Mouse (Mus musculus) ES-Bruce4 (cell line): ENCODE data around the gene Paqr3. TPM values are rescaled to one million over a fixed set of nuclear protein-coding genes. Genes with fewer than 3 reads are reported as not detected.

Source experiments
- H3K27ac ChIP-seq: 2 replicates; pipeline ENCODE4 v1.5.1; 2012; ENCODE audit warnings: low read length, inconsistent platforms; ENCODE audit not compliant: insufficient read depth
- H3K27me3 ChIP-seq: 2 replicates; pipeline ENCODE4 v1.6.1; 2012; ENCODE audit warnings: mild to moderate bottlenecking, low read length, inconsistent platforms; ENCODE audit not compliant: control insufficient read depth, poor library complexity, insufficient read depth, severe bottlenecking
- H3K36me3 ChIP-seq: 2 replicates; pipeline ENCODE4 v1.6.1; 2012; ENCODE audit warnings: inconsistent platforms, mild to moderate bottlenecking, low read length, moderate library complexity; ENCODE audit not compliant: control insufficient read depth, poor library complexity, insufficient read depth, severe bottlenecking
- H3K4me1 ChIP-seq: one replicate; pipeline ENCODE4 v1.8.1; 2011; ENCODE audit warnings: low read length; ENCODE audit not compliant: control insufficient read depth, insufficient read depth
- H3K4me3 ChIP-seq: 2 replicates; pipeline ENCODE4 v1.5.1; 2011; ENCODE audit warnings: low read depth, mild to moderate bottlenecking, low read length
- H3K9ac ChIP-seq: 2 replicates; pipeline ENCODE4 v1.6.1; 2012; ENCODE audit warnings: low read depth, mild to moderate bottlenecking, inconsistent platforms; ENCODE audit not compliant: poor library complexity, severe bottlenecking
- H3K9me3 ChIP-seq: replicated peaks from 2 replicates; pipeline ENCODE4 v1.6.1; 2012; ENCODE audit warnings: mild to moderate bottlenecking, low read length, inconsistent platforms; ENCODE audit not compliant: control insufficient read depth, poor library complexity, insufficient read depth, severe bottlenecking
- CTCF ChIP-seq: IDR thresholded peaks from one replicate; pipeline ENCODE4 v1.8.1; 2011; ENCODE audit warnings: low read depth, low read length
- EP300 ChIP-seq: IDR thresholded peaks from 2 replicates; pipeline ENCODE4 v1.6.1; 2011; ENCODE audit warnings: low read depth, low read length; ENCODE audit not compliant: insufficient read depth
- POLR2A ChIP-seq: IDR thresholded peaks from one replicate; pipeline ENCODE4 v1.8.1; 2011; ENCODE audit warnings: low read length; ENCODE audit not compliant: insufficient read depth
- polyA plus RNA-seq: library from polyadenylated mRNA; stranded (reverse); fragments of >200 nt; gene quantifications from 2 replicates; pipeline ENCODE4 v1.2.4, GENCODE M21; 2011; ENCODE audit warnings: low read depth; ENCODE audit not compliant: missing spikeins, insufficient read depth, insufficient read length

The Paqr3 gene
- polyA plus RNA-seq, 1 experiment = 13.4 TPM

GRCm38 (mm10) chr5:97127284-97127683 lies 15.9 kb upstream of the Paqr3 start:
- H3K4me1 ChIP-seq = no peaks in the 10 kb centered on the region
- H3K36me3 ChIP-seq = no peaks in the 10 kb centered on the region
- H3K27ac ChIP-seq = no peak overlapping the region
- no peak overlapping the region for H3K4me3 ChIP-seq
- no peaks in the 10 kb centered on the region for H3K9me3 ChIP-seq
- no peak overlapping the region for H3K9ac ChIP-seq
- no peaks in the 10 kb centered on the region for H3K27me3 ChIP-seq
- TF ChIP-seq CTCF (no peak), POLR2A (no peak)

- Histone ChIP-seq H3K27ac (no peak overlapping the region), H3K4me1 (no peaks in the 10 kb centered on the region), H3K27me3 (no peaks in the 10 kb centered on the region), H3K9me3 (no peaks in the 10 kb centered on the region), H3K36me3 (no peaks in the 10 kb centered on the region), H3K9ac (no peak overlapping the region), H3K4me3 (no peak overlapping the region)
- TF ChIP-seq CTCF = peak; percentile 69
- TF ChIP-seq POLR2A = no peak
These were observed 14.6 kb upstream of the Paqr3 start for GRCm38 (mm10) chr5:97126005-97126404.

- H3K27ac ChIP-seq = no peak overlapping the region
- no peaks in the 10 kb centered on the region for H3K36me3 ChIP-seq
- no peak overlapping the region for H3K9ac ChIP-seq
- no peaks in the 10 kb centered on the region for H3K4me1 ChIP-seq
- TF ChIP-seq POLR2A = no peak
- TF ChIP-seq CTCF = no peak
- no peak for TF ChIP-seq EP300
- no peaks in the 10 kb centered on the region for H3K9me3 ChIP-seq
- H3K4me3 ChIP-seq = no peak overlapping the region
- H3K27me3 ChIP-seq = no peaks in the 10 kb centered on the region
These were observed 14.1 kb upstream of the Paqr3 start for GRCm38 (mm10) chr5:97125459-97125970.

GRCm38 (mm10) chr5:97124977-97125376 lies 13.6 kb upstream of the Paqr3 start:
- H3K4me1 ChIP-seq = no peaks in the 10 kb centered on the region
- no peak for TF ChIP-seq POLR2A
- TF ChIP-seq EP300 = no peak
- no peak for TF ChIP-seq CTCF
- H3K27ac ChIP-seq = no peak overlapping the region
- H3K9me3 ChIP-seq = no peaks in the 10 kb centered on the region
- H3K9ac ChIP-seq = no peak overlapping the region
- no peak overlapping the region for H3K4me3 ChIP-seq
- no peaks in the 10 kb centered on the region for H3K27me3 ChIP-seq
- H3K36me3 ChIP-seq = no peaks in the 10 kb centered on the region

GRCm38 (mm10) chr5:97110697-97111096 lies 699 bp downstream of the Paqr3 start:
- Histone ChIP-seq H3K27me3 (no peaks in the 10 kb centered on the region), H3K4me1 (peaks cover 2% of the 10 kb centered on the region), H3K9ac (peak overlapping the region; percentile 69), H3K4me3 (peak overlapping the region; percentile 96), H3K36me3 (no peaks in the 10 kb centered on the region), H3K9me3 (no peaks in the 10 kb centered on the region), H3K27ac (no peak overlapping the region)
- no peak for TF ChIP-seq CTCF
- no peak for TF ChIP-seq POLR2A
- TF ChIP-seq EP300 = no peak

- Histone ChIP-seq H3K9ac (no peak overlapping the region), H3K4me3 (no peak overlapping the region), H3K36me3 (no peaks in the 10 kb centered on the region), H3K9me3 (no peaks in the 10 kb centered on the region), H3K4me1 (peaks cover 2% of the 10 kb centered on the region), H3K27me3 (no peaks in the 10 kb centered on the region), H3K27ac (no peak overlapping the region)
- TF ChIP-seq POLR2A (no peak), CTCF (no peak), EP300 (no peak)
These were observed 1.3 kb downstream of the Paqr3 start for GRCm38 (mm10) chr5:97110133-97110532.
